Mouse (Mus musculus) spleen, adult 2 months (tissue): ENCODE measurements around the gene Ckap2l.

Experiments
- CTCF ChIP-seq: fragments of 200-500 bp; IDR thresholded peaks from 2 replicates; pipeline ENCODE4 v1.5.1; 2011; ENCODE audit warnings: mild to moderate bottlenecking, inconsistent platforms; ENCODE audit not compliant: insufficient read depth, insufficient read length, insufficient replicate concordance; ENCODE audit errors: extremely low read depth
- POLR2A ChIP-seq: fragments of 200-500 bp; IDR thresholded peaks from 2 replicates; pipeline ENCODE4 v1.6.1; 2011; ENCODE audit warnings: low read depth, low read length, inconsistent platforms

DNA sequence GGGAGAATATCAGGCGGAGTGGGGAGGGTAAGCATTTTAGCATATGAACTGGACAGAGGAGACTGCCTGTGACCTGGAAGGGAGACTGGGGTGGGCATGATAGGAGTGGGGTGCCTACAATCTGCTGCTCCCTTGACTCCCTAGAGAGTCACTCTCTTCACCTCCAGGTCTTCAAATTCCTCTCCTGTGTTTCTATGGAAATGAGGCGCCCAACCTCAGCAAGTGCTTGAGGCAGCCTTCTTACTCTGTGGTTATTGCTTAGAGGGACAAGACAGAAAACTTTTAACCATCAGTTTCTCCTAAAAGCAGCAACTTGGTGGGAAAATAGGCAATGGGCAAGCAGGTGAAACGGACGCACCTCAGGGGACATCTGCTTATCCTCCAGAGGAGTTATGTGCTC, 60.5 kb downstream of the Ckap2l start:
- TF ChIP-seq CTCF, result no peak
- TF ChIP-seq POLR2A, result no peak
